Mouse (Mus musculus) E14TG2a.4 (cell line): Measurements from ENCODE around the gene Rab26.

Experiments used
- CTCF ChIP-seq: conservative IDR thresholded peaks from 2 replicates; pipeline ENCODE4 v1.5.1; 2014; ENCODE audit warnings: low read length
- NANOG ChIP-seq: IDR thresholded peaks from 2 replicates; pipeline ENCODE4 v1.6.1; 2014; ENCODE audit warnings: borderline replicate concordance, low read length, mixed read lengths

GRCm38 (mm10) chr17:24573811-24574210 is 39.8 kb upstream of the Rab26 start:
- TF ChIP-seq CTCF, result no peak
- no peak for TF ChIP-seq NANOG
